Mouse (Mus musculus): ENCODE data around the gene Cald1. TPM values are rescaled to one million over a fixed set of nuclear protein-coding genes. Genes with fewer than 3 reads are reported as not detected.

Gene Cald1
- polyA plus RNA-seq, 1 experiment: 403 TPM

GRCm38 (mm10) chr6:34734940-34735695 is 136.8 kb downstream of the Cald1 start:
- no peaks in the 10 kb centered on the region for H3K9me3 ChIP-seq (replicated peaks; ENCODE audit: control insufficient read depth, insufficient read depth, low read length, poor library complexity, severe bottlenecking)
- H3K36me3 ChIP-seq (ENCODE audit: control insufficient read depth, insufficient read depth, low read length, poor library complexity, severe bottlenecking): no peaks in the 10 kb centered on the region
- no peak overlapping the region for H3K9ac ChIP-seq (ENCODE audit: low read depth, poor library complexity, severe bottlenecking)
- no peaks in the 10 kb centered on the region for H3K27me3 ChIP-seq (ENCODE audit: control insufficient read depth, insufficient read depth, low read length, poor library complexity, severe bottlenecking)
- no peak for TF ChIP-seq EP300 (IDR thresholded peaks at IDR 0.05; ENCODE audit: insufficient read depth, low read depth, low read length)
- TF ChIP-seq CTCF (IDR thresholded peaks at IDR 0.05; ENCODE audit: low read depth, low read length): no peak
- TF ChIP-seq POLR2A (IDR thresholded peaks at IDR 0.05; ENCODE audit: insufficient read depth, low read length): no peak
- H3K4me1 ChIP-seq (ENCODE audit: control insufficient read depth, insufficient read depth, low read length): no peaks in the 10 kb centered on the region
- no peak overlapping the region for H3K4me3 ChIP-seq (ENCODE audit: low read depth, low read length)
- H3K27ac ChIP-seq (ENCODE audit: insufficient read depth, low read length): no peak overlapping the region

GRCm38 (mm10) chr6:34736934-34737333 is 138.6 kb downstream of the Cald1 start:
- TF ChIP-seq EP300 (IDR thresholded peaks at IDR 0.05; ENCODE audit: insufficient read depth, low read depth, low read length): no peak
- TF ChIP-seq POLR2A (IDR thresholded peaks at IDR 0.05; ENCODE audit: insufficient read depth, low read length): no peak
- TF ChIP-seq CTCF (IDR thresholded peaks at IDR 0.05; ENCODE audit: low read depth, low read length): no peak
- Histone ChIP-seq H3K9ac (ENCODE audit: low read depth, poor library complexity, severe bottlenecking) (no peak overlapping the region), H3K9me3 (replicated peaks; ENCODE audit: control insufficient read depth, insufficient read depth, low read length, poor library complexity, severe bottlenecking) (no peaks in the 10 kb centered on the region), H3K27ac (ENCODE audit: insufficient read depth, low read length) (no peak overlapping the region), H3K27me3 (ENCODE audit: control insufficient read depth, insufficient read depth, low read length, poor library complexity, severe bottlenecking) (no peaks in the 10 kb centered on the region), H3K36me3 (ENCODE audit: control insufficient read depth, insufficient read depth, low read length, poor library complexity, severe bottlenecking) (no peaks in the 10 kb centered on the region), H3K4me1 (ENCODE audit: control insufficient read depth, insufficient read depth, low read length) (no peaks in the 10 kb centered on the region), H3K4me3 (ENCODE audit: low read depth, low read length) (no peak overlapping the region)

GRCm38 (mm10) chr6:34743946-34744345 is 145.6 kb downstream of the Cald1 start:
- Histone ChIP-seq H3K27me3 (ENCODE audit: control insufficient read depth, insufficient read depth, low read length, poor library complexity, severe bottlenecking) (no peaks in the 10 kb centered on the region), H3K4me3 (ENCODE audit: low read depth, low read length) (no peak overlapping the region), H3K9ac (ENCODE audit: low read depth, poor library complexity, severe bottlenecking) (no peak overlapping the region), H3K36me3 (ENCODE audit: control insufficient read depth, insufficient read depth, low read length, poor library complexity, severe bottlenecking) (no peaks in the 10 kb centered on the region), H3K9me3 (replicated peaks; ENCODE audit: control insufficient read depth, insufficient read depth, low read length, poor library complexity, severe bottlenecking) (no peaks in the 10 kb centered on the region), H3K27ac (ENCODE audit: insufficient read depth, low read length) (no peak overlapping the region), H3K4me1 (ENCODE audit: control insufficient read depth, insufficient read depth, low read length) (no peaks in the 10 kb centered on the region)
- no peak for TF ChIP-seq EP300 (IDR thresholded peaks at IDR 0.05; ENCODE audit: insufficient read depth, low read depth, low read length)
- TF ChIP-seq POLR2A (IDR thresholded peaks at IDR 0.05; ENCODE audit: insufficient read depth, low read length): no peak
- TF ChIP-seq CTCF (IDR thresholded peaks at IDR 0.05; ENCODE audit: low read depth, low read length): no peak

- no peak overlapping the region for H3K27ac ChIP-seq (ENCODE audit: insufficient read depth, low read length)
- H3K4me3 ChIP-seq (ENCODE audit: low read depth, low read length): no peak overlapping the region
- H3K9ac ChIP-seq (ENCODE audit: low read depth, poor library complexity, severe bottlenecking): no peak overlapping the region
- no peaks in the 10 kb centered on the region for H3K9me3 ChIP-seq (replicated peaks; ENCODE audit: control insufficient read depth, insufficient read depth, low read length, poor library complexity, severe bottlenecking)
- TF ChIP-seq POLR2A (IDR thresholded peaks at IDR 0.05; ENCODE audit: insufficient read depth, low read length) (no peak), CTCF (IDR thresholded peaks at IDR 0.05; ENCODE audit: low read depth, low read length) (no peak)
- H3K27me3 ChIP-seq (ENCODE audit: control insufficient read depth, insufficient read depth, low read length, poor library complexity, severe bottlenecking): no peaks in the 10 kb centered on the region
- H3K4me1 ChIP-seq (ENCODE audit: control insufficient read depth, insufficient read depth, low read length): no peaks in the 10 kb centered on the region
- H3K36me3 ChIP-seq (ENCODE audit: control insufficient read depth, insufficient read depth, low read length, poor library complexity, severe bottlenecking): no peaks in the 10 kb centered on the region
Observed at GRCm38 (mm10) chr6:34747846-34748245, 149.5 kb downstream of the Cald1 start.

- Histone ChIP-seq H3K36me3 (ENCODE audit: control insufficient read depth, insufficient read depth, low read length, poor library complexity, severe bottlenecking) (no peaks in the 10 kb centered on the region), H3K27ac (ENCODE audit: insufficient read depth, low read length) (no peak overlapping the region), H3K4me3 (ENCODE audit: low read depth, low read length) (no peak overlapping the region), H3K27me3 (ENCODE audit: control insufficient read depth, insufficient read depth, low read length, poor library complexity, severe bottlenecking) (no peaks in the 10 kb centered on the region), H3K9ac (ENCODE audit: low read depth, poor library complexity, severe bottlenecking) (no peak overlapping the region), H3K4me1 (ENCODE audit: control insufficient read depth, insufficient read depth, low read length) (no peaks in the 10 kb centered on the region), H3K9me3 (replicated peaks; ENCODE audit: control insufficient read depth, insufficient read depth, low read length, poor library complexity, severe bottlenecking) (no peaks in the 10 kb centered on the region)
- TF ChIP-seq CTCF (IDR thresholded peaks at IDR 0.05; ENCODE audit: low read depth, low read length): no peak
Observed at GRCm38 (mm10) chr6:34748566-34748965, 150.3 kb downstream of the Cald1 start.

GRCm38 (mm10) chr6:34749526-34749925 is 151.2 kb downstream of the Cald1 start:
- H3K36me3 ChIP-seq (ENCODE audit: control insufficient read depth, insufficient read depth, low read length, poor library complexity, severe bottlenecking): no peaks in the 10 kb centered on the region
- no peaks in the 10 kb centered on the region for H3K4me1 ChIP-seq (ENCODE audit: control insufficient read depth, insufficient read depth, low read length)
- TF ChIP-seq EP300 (IDR thresholded peaks at IDR 0.05; ENCODE audit: insufficient read depth, low read depth, low read length) (no peak), CTCF (IDR thresholded peaks at IDR 0.05; ENCODE audit: low read depth, low read length) (no peak), POLR2A (IDR thresholded peaks at IDR 0.05; ENCODE audit: insufficient read depth, low read length) (no peak)
- H3K9ac ChIP-seq (ENCODE audit: low read depth, poor library complexity, severe bottlenecking): no peak overlapping the region
- no peak overlapping the region for H3K4me3 ChIP-seq (ENCODE audit: low read depth, low read length)
- H3K27me3 ChIP-seq (ENCODE audit: control insufficient read depth, insufficient read depth, low read length, poor library complexity, severe bottlenecking): no peaks in the 10 kb centered on the region
- no peaks in the 10 kb centered on the region for H3K9me3 ChIP-seq (replicated peaks; ENCODE audit: control insufficient read depth, insufficient read depth, low read length, poor library complexity, severe bottlenecking)
- H3K27ac ChIP-seq (ENCODE audit: insufficient read depth, low read length): no peak overlapping the region

Data from ES-Bruce4 (cell line).